Mouse (Mus musculus): ENCODE measurements at regions not wholly inside any gene's neighbourhood (a gene's known extent, or its start where the extent isn't known, plus 50 kb on each side); places are given as distances from the start of the nearest gene placed in this dataset.
A peak's percentile ranks its signal among the peaks of the same experiment; 100 is the strongest.

GRCm38 (mm10) chr12:21481644-21482043, 64.2 kb upstream of the Ywhaq start:
- DNase-seq (ENCODE audit: low spot score in 2 of 2): no peak

GRCm38 (mm10) chr12:21480226-21480625, 62.8 kb upstream of the Ywhaq start:
- DNase-seq (ENCODE audit: low spot score in 2 of 2): peak; percentile 27 to 29

GRCm38 (mm10) chr12:21479251-21479650, 61.8 kb upstream of the Ywhaq start:
- DNase-seq (ENCODE audit: low spot score in 2 of 2): no peak

- DNase-seq (ENCODE audit: low spot score in 2 of 2): no peak
These were observed 59.1 kb upstream of the Ywhaq start for GRCm38 (mm10) chr12:21476516-21476915.

GRCm38 (mm10) chr12:21472951-21473710, 55.7 kb upstream of the Ywhaq start:
- no peak for DNase-seq (ENCODE audit: low spot score in 2 of 2)

- no peak for DNase-seq (ENCODE audit: low spot score in 2 of 2)
These were observed 55.0 kb upstream of the Ywhaq start for GRCm38 (mm10) chr12:21472487-21472886.

GRCm38 (mm10) chr12:21471986-21472385, 54.5 kb upstream of the Ywhaq start:
- no peak for DNase-seq (ENCODE audit: low spot score in 2 of 2)

- DNase-seq (ENCODE audit: low spot score in 2 of 2): no peak
These were observed 52.8 kb upstream of the Ywhaq start for GRCm38 (mm10) chr12:21470286-21470685.

All from spleen, postnatal 36 days (tissue).